Mouse (Mus musculus): ENCODE data around the gene Polm. TPM values are rescaled to one million over a fixed set of nuclear protein-coding genes. Genes with fewer than 3 reads are reported as not detected.

Polm gene
- total and polyA plus RNA-seq, 2 experiments from 2014 or later, result 6.0 to 9.7 TPM

GRCm38 (mm10) chr11:5877921-5878526, 40.2 kb upstream of the Polm start, which contains the start of gene Pold2:
Gene Pold2, minus strand, starts transcription at chr11:5878292.
- DNase-seq (peak; percentile 98), ATAC-seq (peak; percentile 100)
- Histone ChIP-seq H3K27ac (ENCODE audit: low read depth, low read length) (peak within 1 kb of the TSS; percentile 67; the same call in 1 of the 2 replicates), H3K4me2 (ENCODE audit: low read depth) (peak within 1 kb of the TSS; percentile 73), H3K27me3 (ENCODE audit: insufficient read depth, low read length) (no peaks in the 10 kb centered on the region), H3K4me1 (ENCODE audit: insufficient read depth) (peaks cover 12% of the 10 kb centered on the region; the same call in 1 of the 2 replicates), H3K36me3 (ENCODE audit: insufficient read depth) (peaks cover 17% of the 10 kb centered on the region), H3K4me3 (ENCODE audit: low read depth, low read length) (peak within 1 kb of the TSS; percentile 67), H3K9ac (peak within 1 kb of the TSS; percentile 56), H3K9me3 (ENCODE audit: low read length) (no peaks in the 10 kb centered on the region)
- TF ChIP-seq CTCF (IDR thresholded peaks at IDR 0.05; ENCODE audit: low read depth), result no peak
- under 1% methylated on average over 52 of the region's 52 CpGs for WGBS

GRCm38 (mm10) chr11:5877421-5877820, 39.6 kb upstream of the Polm start:
- Histone ChIP-seq H3K27me3 (ENCODE audit: insufficient read depth, low read length) (no peaks in the 10 kb centered on the region), H3K4me1 (ENCODE audit: insufficient read depth) (peaks cover 12% of the 10 kb centered on the region; the same call in 1 of the 2 replicates), H3K9me3 (ENCODE audit: low read length) (no peaks in the 10 kb centered on the region), H3K36me3 (ENCODE audit: insufficient read depth) (peaks cover 23% of the 10 kb centered on the region), H3K4me3 (ENCODE audit: low read depth, low read length) (peak overlapping the region; percentile 67), H3K4me2 (ENCODE audit: low read depth) (peak overlapping the region; percentile 73), H3K9ac (peak overlapping the region; percentile 52), H3K27ac (ENCODE audit: low read depth, low read length) (no peak overlapping the region)
- DNase-seq (no peak), ATAC-seq (no peak)
- 1% methylated on average over 5 of the region's 5 CpGs for WGBS
- no peak for TF ChIP-seq CTCF (IDR thresholded peaks at IDR 0.05; ENCODE audit: low read depth)

- Histone ChIP-seq H3K9ac (no peak overlapping the region), H3K9me3 (ENCODE audit: low read length) (no peaks in the 10 kb centered on the region), H3K36me3 (ENCODE audit: insufficient read depth) (peaks cover 52% of the 10 kb centered on the region), H3K4me1 (ENCODE audit: insufficient read depth) (peaks cover 5% of the 10 kb centered on the region; the same call in 1 of the 2 replicates), H3K27me3 (ENCODE audit: insufficient read depth, low read length) (no peaks in the 10 kb centered on the region), H3K27ac (ENCODE audit: low read depth, low read length) (no peak overlapping the region), H3K4me2 (ENCODE audit: low read depth) (no peak overlapping the region), H3K4me3 (ENCODE audit: low read depth, low read length) (no peak overlapping the region)
- no peak for TF ChIP-seq CTCF (IDR thresholded peaks at IDR 0.05; ENCODE audit: low read depth)
- DNase-seq, result no peak
- ATAC-seq, result no peak
- WGBS, result 97% methylated on average over 9 of the region's 9 CpGs
Observed at GRCm38 (mm10) chr11:5873192-5873591, 35.4 kb upstream of the Polm start.

GRCm38 (mm10) chr11:5872707-5873106, 34.9 kb upstream of the Polm start:
- ATAC-seq (no peak), DNase-seq (no peak)
- H3K9ac ChIP-seq, result no peak overlapping the region
- no peaks in the 10 kb centered on the region for H3K9me3 ChIP-seq (ENCODE audit: low read length)
- H3K27ac ChIP-seq (ENCODE audit: low read depth, low read length), result no peak overlapping the region
- TF ChIP-seq CTCF (IDR thresholded peaks at IDR 0.05; ENCODE audit: low read depth), result no peak
- 98% methylated on average over 11 of the region's 11 CpGs for WGBS
- peaks cover 52% of the 10 kb centered on the region for H3K36me3 ChIP-seq (ENCODE audit: insufficient read depth)
- H3K4me1 ChIP-seq (ENCODE audit: insufficient read depth), result peaks cover 5% of the 10 kb centered on the region; the same call in 1 of the 2 replicates
- H3K4me3 ChIP-seq (ENCODE audit: low read depth, low read length), result no peak overlapping the region
- no peaks in the 10 kb centered on the region for H3K27me3 ChIP-seq (ENCODE audit: insufficient read depth, low read length)
- no peak overlapping the region for H3K4me2 ChIP-seq (ENCODE audit: low read depth)

GRCm38 (mm10) chr11:5870069-5870468, 32.3 kb upstream of the Polm start:
- DNase-seq (no peak), ATAC-seq (no peak)
- no peaks in the 10 kb centered on the region for H3K4me1 ChIP-seq (ENCODE audit: insufficient read depth)
- H3K36me3 ChIP-seq (ENCODE audit: insufficient read depth), result peaks cover 52% of the 10 kb centered on the region
- 90% methylated on average over 16 of the region's 16 CpGs for WGBS
- no peak for TF ChIP-seq CTCF (IDR thresholded peaks at IDR 0.05; ENCODE audit: low read depth)
- no peak overlapping the region for H3K4me2 ChIP-seq (ENCODE audit: low read depth)
- H3K27ac ChIP-seq (ENCODE audit: low read depth, low read length), result no peak overlapping the region
- no peak overlapping the region for H3K9ac ChIP-seq
- H3K27me3 ChIP-seq (ENCODE audit: insufficient read depth, low read length), result no peaks in the 10 kb centered on the region
- no peak overlapping the region for H3K4me3 ChIP-seq (ENCODE audit: low read depth, low read length)
- no peaks in the 10 kb centered on the region for H3K9me3 ChIP-seq (ENCODE audit: low read length)

GRCm38 (mm10) chr11:5869331-5869730, 31.5 kb upstream of the Polm start:
- H3K27me3 ChIP-seq (ENCODE audit: insufficient read depth, low read length), result no peaks in the 10 kb centered on the region; the same call in 1 of the 2 replicates
- ATAC-seq, result no peak
- no peak for TF ChIP-seq CTCF (IDR thresholded peaks at IDR 0.05; ENCODE audit: low read depth)

GRCm38 (mm10) chr11:5868324-5868723, 30.5 kb upstream of the Polm start:
- H3K36me3 ChIP-seq (ENCODE audit: insufficient read depth), result peaks cover 38% of the 10 kb centered on the region
- no peak overlapping the region for H3K9ac ChIP-seq
- no peak overlapping the region for H3K4me3 ChIP-seq (ENCODE audit: low read depth, low read length)
- no peaks in the 10 kb centered on the region; the same call in 1 of the 2 replicates for H3K27me3 ChIP-seq (ENCODE audit: insufficient read depth, low read length)
- H3K4me2 ChIP-seq (ENCODE audit: low read depth), result no peak overlapping the region
- DNase-seq (no peak), ATAC-seq (no peak)
- no peaks in the 10 kb centered on the region for H3K4me1 ChIP-seq (ENCODE audit: insufficient read depth)
- no peak overlapping the region for H3K27ac ChIP-seq (ENCODE audit: low read depth, low read length)
- H3K9me3 ChIP-seq (ENCODE audit: low read length), result no peaks in the 10 kb centered on the region
- 93% methylated on average over 12 of the region's 12 CpGs for WGBS
- no peak for TF ChIP-seq CTCF (IDR thresholded peaks at IDR 0.05; ENCODE audit: low read depth)

More at GRCm38 (mm10) chr11:5869331-5869730, 31.5 kb upstream of the Polm start:
- no peak for DNase-seq
- Histone ChIP-seq H3K4me1 (ENCODE audit: insufficient read depth) (no peaks in the 10 kb centered on the region), H3K9ac (no peak overlapping the region), H3K27ac (ENCODE audit: low read depth, low read length) (no peak overlapping the region), H3K36me3 (ENCODE audit: insufficient read depth) (peaks cover 47% of the 10 kb centered on the region), H3K4me3 (ENCODE audit: low read depth, low read length) (no peak overlapping the region), H3K9me3 (ENCODE audit: low read length) (no peaks in the 10 kb centered on the region), H3K4me2 (ENCODE audit: low read depth) (no peak overlapping the region)
- 94% methylated on average over 16 of the region's 16 CpGs for WGBS
